ENCODE assay signal across 19 mouse cellular contexts in genomic region chr7:79284889-79285280, GRCm38 (mm10). TPM values are rescaled to one million over a fixed set of nuclear protein-coding genes. Genes with fewer than 3 reads are reported as not detected.
DNase-seq lines count a peak whose midpoint lies in the region; ATAC-seq and TF ChIP-seq lines count a peak whose summit lies in the region.
"Had no signal": no experiment of that assay in that cellular context is flagged by ENCODE, and none has a peak within 500 bp of the region (broad histone marks: within the 10 kb centered on the region; RNA-seq: fewer than 3 reads in every experiment).

No protein-coding gene starts in this region.

- peak; percentile 0 for DNase-seq in gastrocnemius, adult 2 months
- DNase-seq in gastrocnemius, adult 18-20 months (ENCODE audit: low spot score): no peak
- DNase-seq in liver, embryonic 11.5 days (ENCODE audit: low spot score): no peak
- DNase-seq in liver (no peak), MN1 (ENCODE audit: low spot score) (peak; percentile 28)
- DNase-seq in gastrocnemius, adult 8-10 months (ENCODE audit: low spot score in 2 of 2): no peak
- DNase-seq: cerebellum, adult 8-10 months; gastrocnemius, postnatal 25 days; heart, postnatal 4 days; kidney, adult 2 months; kidney, postnatal 36 days; right cerebral cortex, postnatal 4 days; thymus, adult 18-20 months had no signal

- peak overlapping the region; percentile 56 for H3K4me2 ChIP-seq in liver, embryonic 11.5 days
- H3K4me2 ChIP-seq in liver, embryonic 16.5 days (ENCODE audit: low read depth, low read length): peak overlapping the region; percentile 38
- H3K4me2 ChIP-seq: embryonic facial prominence, embryonic 15.5 days; heart, embryonic 12.5 days; midbrain, embryonic 12.5 days had no signal

- peak overlapping the region; percentile 23; the same call in 1 of the 2 replicates for H3K9ac ChIP-seq in liver, embryonic 11.5 days (ENCODE audit: low read depth, low read length)
- H3K9ac ChIP-seq in liver, embryonic 16.5 days (ENCODE audit: low read depth, low read length): no peak overlapping the region
- H3K9ac ChIP-seq: embryonic facial prominence, embryonic 15.5 days; heart, embryonic 12.5 days; midbrain, embryonic 12.5 days had no signal

- H3K36me3 ChIP-seq in liver, embryonic 11.5 days (ENCODE audit: control insufficient read depth, insufficient read depth, low read length): no peaks in the 10 kb centered on the region
- H3K36me3 ChIP-seq in liver, embryonic 16.5 days (ENCODE audit: control insufficient read depth, insufficient read depth): no peaks in the 10 kb centered on the region
- H3K36me3 ChIP-seq: embryonic facial prominence, embryonic 15.5 days; heart, embryonic 12.5 days; midbrain, embryonic 12.5 days had no signal

- WGBS in liver, embryonic 11.5 days: 77% methylated on average over 8 of the region's 8 CpGs
- 59% methylated on average over 8 of the region's 8 CpGs for WGBS in liver, embryonic 16.5 days (ENCODE audit: insufficient replicate concordance)

- no peak for ATAC-seq in liver, embryonic 11.5 days (replicated peaks; ENCODE audit: low FRiP score)
- ATAC-seq in liver, embryonic 16.5 days (ENCODE audit: low read depth): no peak
- ATAC-seq in inflammation-experienced regulatory T-cells, adult 6 months: no peak

- H3K27me3 ChIP-seq in liver, embryonic 11.5 days (replicated peaks; ENCODE audit: control insufficient read depth, insufficient read depth, low read length): no peaks in the 10 kb centered on the region
- H3K27me3 ChIP-seq in liver, embryonic 16.5 days (ENCODE audit: control insufficient read depth, insufficient read depth, low read depth, low read length): no peaks in the 10 kb centered on the region
- H3K27me3 ChIP-seq: embryonic facial prominence, embryonic 15.5 days; heart, embryonic 12.5 days; midbrain, embryonic 12.5 days had no signal

- no peak overlapping the region for H3K27ac ChIP-seq in gastrocnemius, adult 2 months
- H3K27ac ChIP-seq in liver, embryonic 11.5 days (ENCODE audit: low read depth, low read length): peak overlapping the region; percentile 76
- H3K27ac ChIP-seq in liver, embryonic 16.5 days (ENCODE audit: low read length): peak overlapping the region; percentile 75
- H3K27ac ChIP-seq: embryonic facial prominence, embryonic 15.5 days; limb, embryonic 10.5 days had no signal

- H3K4me3 ChIP-seq in gastrocnemius, adult 2 months: no peak overlapping the region
- no peak overlapping the region for H3K4me3 ChIP-seq in liver, embryonic 11.5 days (ENCODE audit: low read depth, low read length)
- no peak overlapping the region for H3K4me3 ChIP-seq in liver, embryonic 16.5 days (ENCODE audit: low read depth, low read length)
- H3K4me3 ChIP-seq: embryonic facial prominence, embryonic 15.5 days; heart, embryonic 12.5 days; limb, embryonic 10.5 days; midbrain, embryonic 12.5 days had no signal

- H3K9me3 ChIP-seq in liver, embryonic 11.5 days (ENCODE audit: control insufficient read depth, low read length): no peaks in the 10 kb centered on the region
- no peaks in the 10 kb centered on the region for H3K9me3 ChIP-seq in liver, embryonic 16.5 days (replicated peaks; ENCODE audit: control insufficient read depth, low read length)
- H3K9me3 ChIP-seq: embryonic facial prominence, embryonic 15.5 days; heart, embryonic 12.5 days; limb, embryonic 10.5 days; midbrain, embryonic 12.5 days had no signal

- no peak for TF ChIP-seq CTCF in gastrocnemius, adult 2 months (IDR thresholded peaks at IDR 0.05)

- H3K4me1 ChIP-seq in liver, embryonic 11.5 days (replicated peaks; ENCODE audit: control insufficient read depth, insufficient read depth, low read length): peaks cover 51% of the 10 kb centered on the region
- peaks cover 60% of the 10 kb centered on the region for H3K4me1 ChIP-seq in liver, embryonic 16.5 days (ENCODE audit: control insufficient read depth, low read depth, low read length)

- intact Hi-C loops in gastrocnemius, adult 2 months (cut with DNase I): no loop called here

RNA-seq across cellular contexts. Expression of gene Abhd2, which starts 11.9 kb away (rescaled TPM):
- total RNA-seq in gastrocnemius, adult 2 months (2021): 1 to 10 TPM; 4.3 to 6.4 TPM
- total RNA-seq in gastrocnemius, adult 18-20 months (2021): 1 to 10 TPM; 3.8 to 4.7 TPM
- 11.5 and 13.4 TPM in 2 replicates for polyA plus RNA-seq in liver, embryonic 11.5 days (2014; fragmentation: Nextera tagmentation; extraction: Ambion mirVana)
- polyA plus RNA-seq in liver, embryonic 16.5 days (2015; fragmentation: Nextera tagmentation; extraction: Ambion mirVana): 13.1 and 14.4 TPM in 2 replicates
- total RNA-seq in gastrocnemius, adult 8-10 months (2022): 1 to 10 TPM; 2.7 to 4.5 (median 4.0) TPM
- 10 to 100 TPM; 16.0 to 35.6 (median 29.9) TPM for polyA plus RNA-seq in inflammation-experienced regulatory T-cells, adult 6 months (2017; shearing (Covaris generic))

Comparison
In these comparisons a context has a peak if more than half of its experiments do, and no peak if none do; other contexts are left out.
1. DNase-seq: peak in gastrocnemius, adult 2 months (single experiment) and MN1 (single experiment); none in gastrocnemius, adult 18-20 months (single experiment), liver, embryonic 11.5 days (single experiment), liver (single experiment) and gastrocnemius, adult 8-10 months (0 of 2).